Mouse (Mus musculus): ENCODE results near the gene Cst7.

- TF ChIP-seq CHD2 (IDR thresholded peaks at IDR 0.05; ENCODE audit: low read depth, low read length), result no peak
- TF ChIP-seq ZC3H11A (IDR thresholded peaks at IDR 0.05; ENCODE audit: borderline replicate concordance, low read depth, low read length), result no peak
- TF ChIP-seq HCFC1 (IDR thresholded peaks at IDR 0.05; ENCODE audit: borderline replicate concordance, insufficient read depth, low read length), result no peak
These were observed at the start of gene Cst7 for GRCm38 (mm10) chr2:150569847-150570590.

Measured in ES-E14 (cell line).